Mouse (Mus musculus): Measurements from ENCODE around the gene Krt14.

GRCm38 (mm10) chr11:100198666-100199065 is 8.7 kb downstream of the Krt14 start:
- TF ChIP-seq CTCF (IDR thresholded peaks at IDR 0.05; ENCODE audit: low read depth, low read length) (no peak), POLR2A (IDR thresholded peaks at IDR 0.05; ENCODE audit: borderline replicate concordance, low read depth, low read length) (no peak)

Measured in bone marrow macrophage, adult 2 months (primary cell).